Mouse (Mus musculus) embryonic facial prominence, embryonic 15.5 days (tissue): ENCODE measurements around the gene Cpa2. TPM values are rescaled to one million over a fixed set of nuclear protein-coding genes. Genes with fewer than 3 reads are reported as not detected.

Experiments
- ATAC-seq: fragments of 200-750 bp; cut with Nextera tagmentation; 2 replicates; pipeline ENCODE4 v1.8.0; 2017; ENCODE audit warnings: low read depth, moderate TSS enrichment; ENCODE audit not compliant: insufficient number of reproducible peaks, low FRiP score, low TSS enrichment
- H3K27ac ChIP-seq: fragments of 300-500 bp; sonication (generic); replicated peaks from 2 replicates; pipeline ENCODE4 v1.5.1; 2015; ENCODE audit warnings: mild to moderate bottlenecking, inconsistent platforms
- H3K27me3 ChIP-seq: fragments of 300-500 bp; sonication (generic); 2 replicates; pipeline ENCODE4 v1.6.1; 2015; ENCODE audit warnings: inconsistent platforms
- H3K36me3 ChIP-seq: fragments of 300-500 bp; sonication (generic); 2 replicates; pipeline ENCODE4 v1.6.1; 2015; ENCODE audit warnings: mild to moderate bottlenecking, inconsistent platforms
- H3K4me1 ChIP-seq: fragments of 300-500 bp; sonication (generic); 2 replicates; pipeline ENCODE4 v1.6.1; 2015; ENCODE audit warnings: inconsistent platforms
- H3K4me2 ChIP-seq: fragments of 300-500 bp; sonication (generic); replicated peaks from 2 replicates; pipeline ENCODE4 v1.6.1; 2015; ENCODE audit warnings: mild to moderate bottlenecking, inconsistent platforms
- H3K4me3 ChIP-seq: fragments of 300-500 bp; sonication (generic); replicated peaks from 2 replicates; pipeline ENCODE4 v1.5.1; 2015; ENCODE audit warnings: mild to moderate bottlenecking, inconsistent platforms
- H3K9ac ChIP-seq: fragments of 300-500 bp; sonication (generic); 2 replicates; pipeline ENCODE4 v1.6.1; 2015; ENCODE audit warnings: inconsistent platforms
- H3K9me3 ChIP-seq: fragments of 300-500 bp; sonication (generic); replicated peaks from 2 replicates; pipeline ENCODE4 v1.6.1; 2016; ENCODE audit warnings: inconsistent platforms
- WGBS: fragments of 180-500 bp; shearing (Covaris S2); methylation state at CpG from one replicate; pipeline ENCODE4 v1.1.7; 2015; 5-methylcytosine and 5-hydroxymethylcytosine counted together
- polyA plus RNA-seq: library from polyadenylated mRNA; unstranded; fragments of >200 nt; fragmentation: Nextera tagmentation; extraction: Ambion mirVana; gene quantifications from 2 replicates; pipeline ENCODE4 v1.2.1, GENCODE M21; 2015

The Cpa2 gene
- polyA plus RNA-seq, 1 experiment from 2014 or later, result 3.4 TPM

DNA sequence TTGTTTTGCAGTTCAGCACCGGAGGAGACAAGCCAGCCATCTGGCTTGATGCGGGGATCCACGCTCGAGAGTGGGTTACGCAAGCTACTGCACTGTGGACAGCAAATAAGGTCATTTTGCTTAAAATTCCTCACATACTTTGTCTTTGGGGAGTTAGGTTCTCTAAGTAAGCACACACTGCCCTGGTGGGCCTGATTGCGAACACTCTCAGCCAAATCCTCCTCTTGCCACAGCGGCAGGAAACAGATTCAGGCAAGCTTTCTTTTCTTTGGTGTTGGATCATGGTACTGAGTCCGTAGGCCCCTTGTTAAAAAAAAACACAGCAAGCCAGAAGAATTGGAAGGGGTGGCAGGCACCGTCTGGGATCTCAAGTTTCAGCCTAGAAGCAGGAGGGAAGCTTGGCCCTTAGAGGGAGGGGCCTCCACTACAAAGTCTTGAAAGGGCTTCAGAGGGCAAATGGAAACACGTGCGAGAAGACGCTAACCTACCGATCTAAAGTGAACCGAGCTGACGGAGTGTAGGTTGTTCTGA is 7.9 kb downstream of the Cpa2 start:
- no peaks in the 10 kb centered on the region for H3K36me3 ChIP-seq
- WGBS, result 8% methylated on average over 15 of the region's 15 CpGs
- no peaks in the 10 kb centered on the region for H3K27me3 ChIP-seq
- H3K4me2 ChIP-seq, result peak overlapping the region; percentile 34
- H3K9ac ChIP-seq, result no peak overlapping the region
- no peaks in the 10 kb centered on the region for H3K9me3 ChIP-seq
- H3K4me1 ChIP-seq, result peaks cover 59% of the 10 kb centered on the region
- H3K4me3 ChIP-seq, result no peak overlapping the region; the same call in 1 of the 2 replicates
- H3K27ac ChIP-seq, result peak overlapping the region; percentile 92
- peak; percentile 64; the same call in 1 of the 2 replicates for ATAC-seq

DNA sequence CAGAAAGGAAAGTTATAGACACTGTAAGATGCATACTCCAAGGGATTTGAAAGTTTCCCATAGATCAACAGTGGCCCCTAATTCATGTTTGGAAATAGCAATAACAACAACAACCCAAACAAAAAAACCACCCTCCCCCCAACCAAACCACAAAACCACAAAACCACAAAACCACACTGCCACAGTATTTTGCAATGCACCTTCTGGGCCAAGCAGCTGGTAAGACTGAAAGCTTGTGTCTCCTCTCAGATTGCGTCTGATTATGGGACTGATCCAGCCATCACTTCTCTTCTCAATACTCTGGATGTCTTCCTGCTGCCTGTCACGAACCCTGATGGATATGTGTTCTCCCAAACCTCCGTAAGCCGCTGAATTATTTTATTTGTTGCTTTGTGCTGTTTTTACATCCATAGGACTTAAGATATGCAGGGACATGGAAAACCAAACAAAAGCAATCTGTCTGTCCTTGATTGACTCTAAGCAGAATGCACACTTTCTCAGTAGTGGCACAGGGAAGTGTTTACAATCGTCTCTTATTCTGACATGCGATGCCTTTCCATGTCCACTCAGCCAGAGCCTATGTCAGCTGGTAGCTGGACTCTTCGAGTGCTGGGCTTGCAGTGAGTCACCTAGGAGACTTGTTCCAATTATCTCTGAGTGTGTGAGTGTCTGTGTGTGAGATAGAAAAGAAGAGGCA is 9.3 kb downstream of the Cpa2 start:
- Histone ChIP-seq H3K4me2 (no peak overlapping the region), H3K4me1 (peaks cover 52% of the 10 kb centered on the region), H3K27me3 (no peaks in the 10 kb centered on the region), H3K27ac (peak overlapping the region; percentile 80), H3K4me3 (no peak overlapping the region), H3K9ac (no peak overlapping the region), H3K36me3 (no peaks in the 10 kb centered on the region), H3K9me3 (no peaks in the 10 kb centered on the region)
- WGBS, result 38% methylated on average over 7 of the region's 7 CpGs
- ATAC-seq, result no peak

DNA sequence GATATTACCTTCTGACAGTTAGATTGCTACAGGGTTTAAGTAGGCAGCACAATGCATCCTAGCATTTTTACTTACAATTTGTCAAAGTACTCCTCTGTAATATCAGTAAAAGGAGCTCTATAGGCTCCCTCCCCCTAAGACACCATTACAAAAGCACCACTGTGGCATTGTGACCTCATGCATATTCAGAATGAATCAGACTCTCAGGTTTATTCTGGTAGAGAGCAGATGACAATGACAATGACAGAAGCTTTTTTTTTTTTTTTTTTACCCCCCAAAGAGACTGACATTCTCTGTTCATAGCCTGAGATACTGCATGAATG is 9.8 kb downstream of the Cpa2 start:
- H3K4me1 ChIP-seq, result peaks cover 52% of the 10 kb centered on the region

DNA sequence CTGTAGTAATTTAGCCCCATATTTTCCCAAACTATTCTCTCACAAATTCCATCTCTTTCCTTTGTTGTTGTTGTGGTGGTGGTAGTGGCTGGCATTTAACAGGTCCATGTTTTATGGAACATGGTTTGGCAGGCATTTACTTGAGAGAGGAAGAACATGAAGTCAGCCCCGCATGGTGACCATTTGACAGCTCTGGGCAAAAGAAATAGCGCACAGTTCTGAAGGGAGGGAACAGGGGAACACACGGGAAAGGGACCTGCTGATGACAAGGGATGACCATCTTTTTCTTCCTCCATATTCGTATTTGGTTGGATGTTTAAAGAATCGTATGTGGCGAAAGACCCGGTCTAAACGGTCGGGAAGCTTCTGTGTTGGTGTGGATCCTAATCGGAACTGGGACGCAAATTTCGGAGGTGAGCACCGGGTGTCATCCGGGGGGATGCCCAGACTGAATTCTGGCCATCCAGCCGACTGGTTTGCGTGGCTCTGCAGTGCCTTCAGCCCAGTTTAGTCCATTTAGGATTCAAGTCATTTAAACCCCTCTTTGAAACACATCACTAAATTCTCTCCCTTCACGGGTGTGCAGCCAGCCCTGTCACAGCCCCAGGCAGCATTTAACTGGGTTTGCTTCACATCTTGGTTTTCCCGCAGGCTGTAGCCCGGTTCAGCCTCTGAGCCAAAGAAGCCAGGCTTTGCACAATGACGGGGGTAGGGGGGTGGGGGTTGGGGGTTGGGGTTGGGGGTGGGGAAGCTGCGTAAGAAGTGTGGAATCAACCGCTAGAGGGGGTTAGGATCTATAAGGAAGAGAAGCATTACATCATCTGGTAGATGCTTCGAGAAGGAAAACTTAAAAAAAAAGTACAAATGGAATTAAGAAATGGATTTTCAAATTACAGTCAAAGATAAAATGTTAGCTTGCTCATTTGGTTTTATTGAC is 10.5 kb downstream of the Cpa2 start:
- Histone ChIP-seq H3K4me3 (no peak overlapping the region; the same call in 1 of the 2 replicates), H3K27ac (peak overlapping the region; percentile 80), H3K36me3 (no peaks in the 10 kb centered on the region), H3K27me3 (no peaks in the 10 kb centered on the region), H3K4me2 (peak overlapping the region; percentile 31; the same call in 1 of the 2 replicates), H3K9me3 (no peaks in the 10 kb centered on the region), H3K9ac (no peak overlapping the region), H3K4me1 (peaks cover 47% of the 10 kb centered on the region)
- 24% methylated on average over 23 of the region's 23 CpGs for WGBS
- ATAC-seq, result no peak

More for the DNA sequence above, 9.8 kb downstream of the Cpa2 start:
- Histone ChIP-seq H3K36me3 (no peaks in the 10 kb centered on the region), H3K4me3 (no peak overlapping the region), H3K4me2 (no peak overlapping the region), H3K27me3 (no peaks in the 10 kb centered on the region), H3K9ac (no peak overlapping the region), H3K9me3 (no peaks in the 10 kb centered on the region), H3K27ac (peak overlapping the region; percentile 80)
- no peak for ATAC-seq

DNA sequence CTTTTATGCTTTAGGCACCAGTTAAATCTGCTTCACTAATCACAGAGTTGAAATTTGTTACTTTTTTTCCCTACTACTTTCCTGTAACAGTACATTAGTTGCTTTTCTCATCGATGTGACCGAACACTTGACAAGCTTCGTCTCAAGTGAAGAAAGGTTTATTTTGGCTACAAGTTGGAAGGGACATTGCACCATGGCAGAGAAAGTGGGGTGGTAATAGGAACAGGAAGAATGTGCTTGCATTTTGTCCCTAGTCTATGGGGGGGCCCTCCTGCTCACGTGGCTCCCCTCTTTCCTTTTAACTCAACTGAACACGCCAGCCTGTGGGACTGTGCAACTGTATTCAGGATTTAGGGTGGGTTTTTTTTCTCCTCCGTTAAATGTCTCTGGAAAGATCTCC is 11.2 kb downstream of the Cpa2 start:
- Histone ChIP-seq H3K4me3 (no peak overlapping the region), H3K27me3 (no peaks in the 10 kb centered on the region), H3K4me1 (peaks cover 43% of the 10 kb centered on the region), H3K36me3 (no peaks in the 10 kb centered on the region), H3K9me3 (no peaks in the 10 kb centered on the region), H3K4me2 (no peak overlapping the region), H3K27ac (peak overlapping the region; percentile 80), H3K9ac (no peak overlapping the region)
- 40% methylated on average over 6 of the region's 6 CpGs for WGBS
- ATAC-seq, result no peak

DNA sequence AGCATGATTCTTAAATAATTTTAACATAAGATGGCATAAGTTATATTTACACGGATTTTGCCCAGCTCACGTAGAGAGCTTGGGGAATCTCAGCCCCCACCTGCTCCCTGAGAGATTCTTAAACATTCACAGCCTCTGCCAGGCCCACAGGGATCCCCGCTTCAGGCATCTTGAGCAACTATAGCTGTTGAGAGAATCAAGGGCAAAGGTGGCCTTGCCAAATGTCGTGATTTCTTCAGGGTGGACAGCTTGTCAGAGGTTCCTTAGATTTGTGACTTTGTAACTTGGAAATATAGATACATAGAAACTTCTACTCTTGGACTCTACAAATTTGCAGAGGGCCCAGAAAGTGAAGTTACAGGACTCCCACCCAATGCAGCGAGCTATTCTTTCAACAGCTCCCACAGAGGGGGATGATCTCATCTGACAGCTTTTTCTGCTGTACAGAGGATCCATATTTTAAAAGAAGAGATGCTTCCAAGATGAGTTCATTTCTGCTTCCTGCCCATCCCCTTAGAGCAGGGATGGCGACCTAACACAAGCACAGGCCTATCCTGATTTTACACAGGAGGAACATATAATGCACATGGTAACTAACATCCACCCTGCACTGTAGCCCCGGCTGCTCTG is 12.1 kb downstream of the Cpa2 start:
- Histone ChIP-seq H3K36me3 (no peaks in the 10 kb centered on the region), H3K27ac (peak overlapping the region; percentile 80), H3K4me1 (peaks cover 35% of the 10 kb centered on the region), H3K4me3 (no peak overlapping the region), H3K27me3 (no peaks in the 10 kb centered on the region), H3K9me3 (no peaks in the 10 kb centered on the region), H3K9ac (no peak overlapping the region), H3K4me2 (no peak overlapping the region)
- 56% methylated on average over 7 of the region's 7 CpGs for WGBS
- ATAC-seq, result no peak

DNA sequence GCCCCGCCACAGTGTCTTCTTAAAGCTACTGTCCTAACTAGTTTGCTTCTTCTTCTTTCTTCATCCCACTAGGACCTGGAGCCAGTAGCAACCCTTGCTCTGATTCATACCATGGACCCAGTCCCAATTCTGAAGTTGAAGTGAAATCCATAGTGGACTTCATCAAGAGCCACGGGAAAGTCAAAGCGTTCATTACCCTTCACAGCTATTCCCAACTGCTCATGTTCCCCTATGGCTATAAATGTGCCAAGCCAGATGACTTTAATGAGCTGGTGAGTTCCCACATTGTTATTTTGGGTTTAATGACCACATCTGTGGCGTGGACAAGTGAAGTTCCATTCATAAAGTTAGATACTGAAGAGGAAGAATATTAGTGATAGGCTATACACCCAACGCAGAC is 12.7 kb downstream of the Cpa2 start:
- H3K27ac ChIP-seq, result peak overlapping the region; percentile 80
- no peak overlapping the region for H3K4me2 ChIP-seq
- WGBS, result 79% methylated on average over 5 of the region's 5 CpGs
- no peaks in the 10 kb centered on the region for H3K36me3 ChIP-seq
- H3K4me1 ChIP-seq, result peaks cover 31% of the 10 kb centered on the region
- no peak for ATAC-seq
- no peaks in the 10 kb centered on the region for H3K9me3 ChIP-seq
- H3K27me3 ChIP-seq, result no peaks in the 10 kb centered on the region
- no peak overlapping the region for H3K4me3 ChIP-seq
- no peak overlapping the region for H3K9ac ChIP-seq

DNA sequence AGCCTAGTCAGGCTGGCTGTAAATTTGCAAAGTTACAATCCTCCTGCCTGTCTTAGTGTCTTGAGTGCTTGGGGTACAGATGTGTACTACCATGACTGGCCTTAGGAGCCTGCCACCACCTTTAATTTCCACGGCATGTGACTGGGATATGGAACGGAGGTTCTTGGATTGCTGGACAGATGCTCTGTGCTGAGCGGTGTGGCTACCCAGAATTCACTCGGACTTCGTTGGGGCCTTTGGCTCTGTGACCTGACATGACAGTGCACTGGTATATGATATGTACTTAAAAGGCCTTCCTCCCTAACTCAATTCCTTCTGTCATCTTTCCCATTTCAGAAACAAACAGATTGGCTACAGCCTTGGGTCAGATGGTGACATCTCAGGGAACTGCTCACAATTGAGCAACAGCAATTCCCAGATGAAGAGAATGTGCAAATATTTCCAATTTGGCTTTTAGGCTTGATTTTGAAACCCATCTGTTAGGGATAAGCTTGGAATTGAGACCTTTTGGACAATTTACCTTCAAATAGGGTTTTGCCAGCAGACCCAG is 13.3 kb downstream of the Cpa2 start:
- Histone ChIP-seq H3K27ac (no peak overlapping the region; the same call in 1 of the 2 replicates), H3K9ac (no peak overlapping the region), H3K27me3 (no peaks in the 10 kb centered on the region), H3K9me3 (no peaks in the 10 kb centered on the region), H3K36me3 (no peaks in the 10 kb centered on the region), H3K4me2 (no peak overlapping the region), H3K4me3 (no peak overlapping the region), H3K4me1 (peaks cover 25% of the 10 kb centered on the region)
- 85% methylated on average over 5 of the region's 5 CpGs for WGBS
- ATAC-seq, result no peak

DNA sequence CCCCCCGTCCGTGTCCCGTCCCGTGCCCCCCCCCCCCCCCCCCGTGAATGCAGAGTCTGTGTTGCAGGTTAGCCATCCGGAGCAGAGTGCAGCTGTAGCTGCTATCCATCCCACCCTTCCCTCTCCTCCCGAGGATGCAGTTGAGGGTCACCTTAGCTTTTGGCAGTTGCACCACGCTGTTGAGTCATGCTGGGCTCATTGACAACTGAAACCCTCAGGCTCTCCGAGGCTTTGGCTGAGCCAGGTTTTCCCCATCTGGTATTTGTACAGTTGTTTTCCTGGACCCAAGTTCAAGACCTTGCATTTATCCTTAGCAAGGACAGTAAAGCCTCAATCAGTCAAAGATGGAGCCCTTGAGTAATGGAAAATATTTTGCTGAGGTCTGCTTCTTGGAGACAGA is 14.7 kb downstream of the Cpa2 start:
- peak; percentile 77 for ATAC-seq
- Histone ChIP-seq H3K36me3 (no peaks in the 10 kb centered on the region), H3K4me2 (no peak overlapping the region), H3K27ac (no peak overlapping the region), H3K4me3 (no peak overlapping the region), H3K9ac (no peak overlapping the region), H3K4me1 (peaks cover 21% of the 10 kb centered on the region), H3K9me3 (no peaks in the 10 kb centered on the region), H3K27me3 (no peaks in the 10 kb centered on the region)
- 3% methylated on average over 4 of the region's 9 CpGs for WGBS

DNA sequence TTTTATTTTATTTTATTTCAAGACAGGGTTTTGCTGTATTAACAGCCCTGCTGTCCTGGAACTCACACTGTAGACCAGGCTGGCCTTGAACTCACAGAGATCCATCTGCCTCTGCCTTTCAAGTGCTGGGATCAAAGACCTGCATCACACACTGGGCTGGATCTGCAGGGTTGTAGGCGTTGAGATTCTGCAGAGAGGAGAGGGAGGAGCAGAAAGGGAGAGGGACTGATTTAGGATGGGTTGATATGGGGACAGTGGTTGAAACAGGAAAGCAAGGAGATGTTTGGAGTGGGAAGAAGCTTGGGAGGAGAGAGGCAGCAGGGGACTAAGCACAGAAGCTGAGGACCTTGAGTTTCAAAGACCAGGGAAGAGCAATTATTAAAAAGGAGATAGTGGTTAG is 18.3 kb downstream of the Cpa2 start:
- no peaks in the 10 kb centered on the region for H3K9me3 ChIP-seq
- H3K4me3 ChIP-seq, result no peak overlapping the region
- no peak overlapping the region for H3K9ac ChIP-seq
- no peak overlapping the region for H3K4me2 ChIP-seq
- H3K27me3 ChIP-seq, result no peaks in the 10 kb centered on the region
- H3K36me3 ChIP-seq, result no peaks in the 10 kb centered on the region
- no peak overlapping the region for H3K27ac ChIP-seq
- no peaks in the 10 kb centered on the region for H3K4me1 ChIP-seq
- no peak for ATAC-seq
- WGBS, result 69% methylated on average over 1 of the region's 1 CpGs

DNA sequence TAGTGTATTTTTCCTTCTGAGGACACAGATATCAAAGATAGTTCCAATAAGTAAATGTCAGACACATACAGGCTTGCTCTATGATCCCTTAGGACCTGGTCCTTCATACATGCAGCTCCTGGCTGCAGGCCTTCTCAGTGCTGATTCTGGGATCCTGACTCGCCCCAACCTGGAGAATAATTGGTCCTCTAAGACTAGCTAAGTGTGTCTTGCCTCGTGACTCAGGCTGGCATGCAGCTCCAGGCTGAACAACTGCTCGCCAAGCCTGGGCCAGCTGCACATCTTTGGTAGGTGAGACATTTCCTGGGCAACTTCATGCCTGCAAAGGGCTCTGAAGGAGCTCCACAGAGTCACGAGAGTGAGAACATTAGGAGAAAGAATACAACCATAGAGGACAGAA is 20.8 kb downstream of the Cpa2 start:
- Histone ChIP-seq H3K4me3 (no peak overlapping the region), H3K9me3 (no peaks in the 10 kb centered on the region), H3K4me1 (no peaks in the 10 kb centered on the region), H3K36me3 (no peaks in the 10 kb centered on the region), H3K27me3 (no peaks in the 10 kb centered on the region), H3K27ac (no peak overlapping the region; the same call in 1 of the 2 replicates), H3K4me2 (no peak overlapping the region), H3K9ac (no peak overlapping the region)
- ATAC-seq, result no peak
- WGBS, result 66% methylated on average over 4 of the region's 4 CpGs
